ENCODE assay signal across 29 mouse cellular contexts in genomic region chr11:37533624-37534023, GRCm38 (mm10).
DNase-seq lines count a peak whose midpoint lies in the region; ATAC-seq lines count a peak whose summit lies in the region.
"Had no signal": no experiment of that assay in that cellular context is flagged by ENCODE, and none has a peak within 500 bp of the region (broad histone marks: within the 10 kb centered on the region; RNA-seq: fewer than 3 reads in every experiment).

No protein-coding gene starts in this region.

- no peaks in the 10 kb centered on the region for H3K27me3 ChIP-seq in forebrain, embryonic 14.5 days (replicated peaks; ENCODE audit: control insufficient read depth, insufficient read depth, low read length)
- no peaks in the 10 kb centered on the region for H3K27me3 ChIP-seq in forebrain, embryonic 12.5 days
- H3K27me3 ChIP-seq in hindbrain, embryonic 11.5 days (ENCODE audit: control insufficient read depth, insufficient read depth, low read length), result no peaks in the 10 kb centered on the region
- H3K27me3 ChIP-seq in hindbrain, embryonic 16.5 days (replicated peaks; ENCODE audit: control insufficient read depth, insufficient read depth, low read length), result no peaks in the 10 kb centered on the region
- H3K27me3 ChIP-seq: embryonic facial prominence, embryonic 12.5 days; embryonic facial prominence, embryonic 15.5 days; heart, embryonic 13.5 days had no signal

- H3K9ac ChIP-seq in forebrain, embryonic 14.5 days (ENCODE audit: low read length), result no peak overlapping the region
- H3K9ac ChIP-seq in forebrain, embryonic 12.5 days, result no peak overlapping the region
- no peak overlapping the region for H3K9ac ChIP-seq in hindbrain, embryonic 11.5 days (ENCODE audit: low read depth, low read length)
- no peak overlapping the region for H3K9ac ChIP-seq in hindbrain, embryonic 16.5 days (ENCODE audit: low read depth, low read length)
- H3K9ac ChIP-seq: embryonic facial prominence, embryonic 12.5 days; embryonic facial prominence, embryonic 15.5 days; heart, embryonic 13.5 days had no signal

- H3K4me1 ChIP-seq in forebrain, embryonic 14.5 days (ENCODE audit: control insufficient read depth, insufficient read depth, low read length), result peaks cover 10% of the 10 kb centered on the region; the same call in 1 of the 2 replicates
- peaks cover 4% of the 10 kb centered on the region for H3K4me1 ChIP-seq in forebrain, embryonic 12.5 days
- no peaks in the 10 kb centered on the region for H3K4me1 ChIP-seq in hindbrain, embryonic 11.5 days (replicated peaks; ENCODE audit: control insufficient read depth, insufficient read depth, low read length)
- no peaks in the 10 kb centered on the region for H3K4me1 ChIP-seq in hindbrain, embryonic 16.5 days (ENCODE audit: control insufficient read depth, insufficient read depth, low read depth, low read length)
- H3K4me1 ChIP-seq: embryonic facial prominence, embryonic 12.5 days; embryonic facial prominence, embryonic 15.5 days; heart, embryonic 10.5 days had no signal

- no peaks in the 10 kb centered on the region for H3K36me3 ChIP-seq in forebrain, embryonic 14.5 days (ENCODE audit: control insufficient read depth, insufficient read depth, low read length)
- H3K36me3 ChIP-seq in forebrain, embryonic 12.5 days (replicated peaks), result no peaks in the 10 kb centered on the region
- H3K36me3 ChIP-seq in hindbrain, embryonic 11.5 days (ENCODE audit: control insufficient read depth, insufficient read depth, low read length), result no peaks in the 10 kb centered on the region
- H3K36me3 ChIP-seq in hindbrain, embryonic 16.5 days (ENCODE audit: control insufficient read depth, insufficient read depth, low read length), result no peaks in the 10 kb centered on the region
- H3K36me3 ChIP-seq: embryonic facial prominence, embryonic 12.5 days; embryonic facial prominence, embryonic 15.5 days; heart, embryonic 10.5 days; heart, embryonic 13.5 days had no signal

- ATAC-seq in forebrain, embryonic 14.5 days, result peak; percentile 58; the same call in 1 of the 2 replicates
- ATAC-seq in forebrain, embryonic 12.5 days (ENCODE audit: low FRiP score), result no peak
- peak; percentile 67 for ATAC-seq in hindbrain, embryonic 11.5 days (ENCODE audit: low FRiP score)
- no peak for ATAC-seq in hindbrain, embryonic 16.5 days
- ATAC-seq: activated CD4-positive, CD25-positive, alpha-beta regulatory T cell, adult 4 months; hindbrain, postnatal 0 days; inflammation-experienced regulatory T-cells, adult 6 months; intestine, embryonic 16.5 days had no signal

- H3K4me2 ChIP-seq in forebrain, embryonic 14.5 days (ENCODE audit: low read length), result no peak overlapping the region
- H3K4me2 ChIP-seq in forebrain, embryonic 12.5 days, result no peak overlapping the region
- H3K4me2 ChIP-seq in hindbrain, embryonic 11.5 days (replicated peaks; ENCODE audit: low read depth, low read length), result no peak overlapping the region
- no peak overlapping the region for H3K4me2 ChIP-seq in hindbrain, embryonic 16.5 days (ENCODE audit: low read length)
- H3K4me2 ChIP-seq: embryonic facial prominence, embryonic 12.5 days; embryonic facial prominence, embryonic 15.5 days; heart, embryonic 13.5 days had no signal

- no peak overlapping the region for H3K27ac ChIP-seq in forebrain, embryonic 14.5 days (ENCODE audit: low read depth, low read length)
- H3K27ac ChIP-seq in forebrain, embryonic 12.5 days, result no peak overlapping the region
- H3K27ac ChIP-seq in hindbrain, embryonic 11.5 days (ENCODE audit: low read depth, low read length), result no peak overlapping the region
- H3K27ac ChIP-seq in hindbrain, embryonic 16.5 days (ENCODE audit: low read depth, low read length), result no peak overlapping the region
- H3K27ac ChIP-seq: embryonic facial prominence, embryonic 12.5 days; embryonic facial prominence, embryonic 15.5 days; heart, embryonic 10.5 days; heart, embryonic 13.5 days; hindbrain, postnatal 0 days had no signal

- WGBS in forebrain, embryonic 14.5 days, result 41% methylated on average over 2 of the region's 2 CpGs
- WGBS in forebrain, embryonic 12.5 days, result 48% methylated on average over 2 of the region's 2 CpGs
- 40% methylated on average over 2 of the region's 2 CpGs for WGBS in hindbrain, embryonic 11.5 days
- WGBS in hindbrain, embryonic 16.5 days, result 22% methylated on average over 2 of the region's 2 CpGs

- H3K4me3 ChIP-seq in forebrain, embryonic 14.5 days (ENCODE audit: low read depth, low read length), result no peak overlapping the region
- no peak overlapping the region for H3K4me3 ChIP-seq in forebrain, embryonic 12.5 days (replicated peaks)
- no peak overlapping the region for H3K4me3 ChIP-seq in hindbrain, embryonic 11.5 days (ENCODE audit: low read depth, low read length)
- no peak overlapping the region for H3K4me3 ChIP-seq in hindbrain, embryonic 16.5 days (ENCODE audit: low read length)
- H3K4me3 ChIP-seq: embryonic facial prominence, embryonic 12.5 days; embryonic facial prominence, embryonic 15.5 days; heart, adult 2 months; heart, embryonic 10.5 days; heart, embryonic 13.5 days had no signal

- peak; percentile 10 for DNase-seq in embryo, embryonic 10.5 days (ENCODE audit: low spot score)
- DNase-seq in embryo, embryonic 10 days (ENCODE audit: low spot score), result no peak
- peak; percentile 73 for DNase-seq in forebrain, embryonic 14.5 days (ENCODE audit: low spot score)
- DNase-seq in hindbrain, embryonic 11.5 days (ENCODE audit: low spot score), result no peak
- peak; percentile 3 for DNase-seq in layer of hippocampus, adult 9-11 months
- no peak for DNase-seq in layer of hippocampus, adult 11-12 months (ENCODE audit: low spot score)
- DNase-seq: adrenal gland, adult 8-10 months; adrenal gland, postnatal 25 days; cerebellum, adult 18-20 months; cerebellum, adult 9-10 months; cerebellum, postnatal 14 days; embryo, embryonic 11 days; gastrocnemius, postnatal 10 days; gastrocnemius, postnatal 36 days; heart, adult 2 months; heart, postnatal 14 days; heart, postnatal 4 days; kidney, adult 18-20 months; kidney, adult 9 months had no signal

- H3K9me3 ChIP-seq in forebrain, embryonic 14.5 days (replicated peaks; ENCODE audit: control insufficient read depth, low read length), result no peaks in the 10 kb centered on the region
- H3K9me3 ChIP-seq in forebrain, embryonic 12.5 days, result no peaks in the 10 kb centered on the region
- H3K9me3 ChIP-seq in hindbrain, embryonic 11.5 days (ENCODE audit: control insufficient read depth, low read length), result no peaks in the 10 kb centered on the region
- no peaks in the 10 kb centered on the region for H3K9me3 ChIP-seq in hindbrain, embryonic 16.5 days (ENCODE audit: control insufficient read depth, low read length)
- H3K9me3 ChIP-seq: embryonic facial prominence, embryonic 12.5 days; embryonic facial prominence, embryonic 15.5 days; heart, embryonic 10.5 days; heart, embryonic 13.5 days had no signal

Comparison
In these comparisons a context has a peak if more than half of its experiments do, and no peak if none do; other contexts are left out.
1. DNase-seq: peak in embryo, embryonic 10.5 days (single experiment), forebrain, embryonic 14.5 days (single experiment) and layer of hippocampus, adult 9-11 months (single experiment); none in embryo, embryonic 10 days (single experiment), hindbrain, embryonic 11.5 days (single experiment) and layer of hippocampus, adult 11-12 months (single experiment).
2. ATAC-seq: peak in forebrain, embryonic 14.5 days (single experiment) and hindbrain, embryonic 11.5 days (single experiment); none in forebrain, embryonic 12.5 days (single experiment) and hindbrain, embryonic 16.5 days (single experiment).